Mouse (Mus musculus): Measurements from ENCODE around the gene Pdp2. TPM values are rescaled to one million over a fixed set of nuclear protein-coding genes. Genes with fewer than 3 reads are reported as not detected.
A peak's percentile ranks its signal among the peaks of the same experiment; 100 is the strongest.
"Not testable (repeated sequence)": the region's sequence is repeated elsewhere in the genome, so short reads cannot be mapped to it uniquely, and the experiment has no call there.

Gene Pdp2
- total and polyA plus RNA-seq, 3 experiments, result 4.4 to 22.8 (median 14.2) TPM

- H3K27me3 ChIP-seq (ENCODE audit: insufficient read depth, low read length), result peaks cover 7% of the 10 kb centered on the region; the same call in 1 of the 2 replicates
- H3K4me1 ChIP-seq (ENCODE audit: insufficient read depth, low read depth, low read length), result peaks cover 7% of the 10 kb centered on the region; the same call in 1 of the 2 replicates
- H3K4me3 ChIP-seq (ENCODE audit: low read depth, low read length), result no peak overlapping the region
- H3K36me3 ChIP-seq (replicated peaks), result no peaks in the 10 kb centered on the region
- H3K9me3 ChIP-seq (replicated peaks), result no peaks in the 10 kb centered on the region
- no peak for DNase-seq (ENCODE audit: low spot score)
- ATAC-seq (ENCODE audit: extremely low read depth, insufficient number of reproducible peaks, low FRiP score, poor library complexity, severe bottlenecking), result no peak
- TF ChIP-seq GATA1 (IDR thresholded peaks at IDR 0.05; ENCODE audit: borderline replicate concordance, low read length) (no peak), GATA2 (IDR thresholded peaks at IDR 0.05; ENCODE audit: borderline replicate concordance, low read depth, low read length) (no peak), POLR2AphosphoS5 (IDR thresholded peaks at IDR 0.05; ENCODE audit: insufficient replicate concordance, low read depth, low read length) (no peak), TAL1 (conservative IDR thresholded peaks at IDR 0.05; ENCODE audit: low read depth, low read length) (no peak), CTCF (IDR thresholded peaks at IDR 0.05; ENCODE audit: low read depth, low read length) (no peak)
Measured at GRCm38 (mm10) chr8:104560731-104561130, 30.5 kb upstream of the Pdp2 start.

GRCm38 (mm10) chr8:104564633-104565456 is 26.4 kb upstream of the Pdp2 start:
- peaks cover 3% of the 10 kb centered on the region; the same call in 1 of the 2 replicates for H3K27me3 ChIP-seq (ENCODE audit: insufficient read depth, low read length)
- H3K4me1 ChIP-seq (ENCODE audit: insufficient read depth, low read depth, low read length), result peaks cover 7% of the 10 kb centered on the region; the same call in 1 of the 2 replicates
- TF ChIP-seq GATA1 (IDR thresholded peaks at IDR 0.05; ENCODE audit: borderline replicate concordance, low read length) (no peak), TAL1 (conservative IDR thresholded peaks at IDR 0.05; ENCODE audit: low read depth, low read length) (no peak), CTCF (IDR thresholded peaks at IDR 0.05; ENCODE audit: low read depth, low read length) (peak; percentile 55; the same call in 1 of the 2 replicates), POLR2AphosphoS5 (IDR thresholded peaks at IDR 0.05; ENCODE audit: insufficient replicate concordance, low read depth, low read length) (no peak)
- H3K9me3 ChIP-seq (replicated peaks), result no peaks in the 10 kb centered on the region
- peak; percentile 71 for DNase-seq (ENCODE audit: low spot score)
- H3K36me3 ChIP-seq (replicated peaks), result no peaks in the 10 kb centered on the region
- peak; percentile 84 for ATAC-seq (ENCODE audit: extremely low read depth, insufficient number of reproducible peaks, low FRiP score, poor library complexity, severe bottlenecking)
- H3K4me3 ChIP-seq (ENCODE audit: low read depth, low read length), result no peak overlapping the region; the same call in 1 of the 2 replicates

- ATAC-seq (ENCODE audit: extremely low read depth, insufficient number of reproducible peaks, low FRiP score, poor library complexity, severe bottlenecking) (no peak), DNase-seq (ENCODE audit: low spot score) (no peak)
- no peak for TF ChIP-seq GATA2 (IDR thresholded peaks at IDR 0.05; ENCODE audit: borderline replicate concordance, low read depth, low read length)
- no peak for TF ChIP-seq TAL1 (conservative IDR thresholded peaks at IDR 0.05; ENCODE audit: low read depth, low read length)
- TF ChIP-seq GATA1 (IDR thresholded peaks at IDR 0.05; ENCODE audit: borderline replicate concordance, low read length), result no peak
- no peak for TF ChIP-seq POLR2AphosphoS5 (IDR thresholded peaks at IDR 0.05; ENCODE audit: insufficient replicate concordance, low read depth, low read length)
- H3K4me3 ChIP-seq (ENCODE audit: low read depth, low read length), result no peak overlapping the region
- peaks cover 9% of the 10 kb centered on the region for H3K4me1 ChIP-seq (ENCODE audit: insufficient read depth, low read depth, low read length)
- peaks cover 3% of the 10 kb centered on the region; the same call in 1 of the 2 replicates for H3K27me3 ChIP-seq (ENCODE audit: insufficient read depth, low read length)
- no peaks in the 10 kb centered on the region for H3K9me3 ChIP-seq (replicated peaks)
- H3K36me3 ChIP-seq (replicated peaks), result no peaks in the 10 kb centered on the region
Measured at GRCm38 (mm10) chr8:104565457-104565798, 25.8 kb upstream of the Pdp2 start.

- no peaks in the 10 kb centered on the region for H3K36me3 ChIP-seq (replicated peaks)
- no peak for ATAC-seq (ENCODE audit: extremely low read depth, insufficient number of reproducible peaks, low FRiP score, poor library complexity, severe bottlenecking)
- H3K27me3 ChIP-seq (ENCODE audit: insufficient read depth, low read length), result peaks cover 8% of the 10 kb centered on the region
- no peak for TF ChIP-seq GATA2 (IDR thresholded peaks at IDR 0.05; ENCODE audit: borderline replicate concordance, low read depth, low read length)
- no peak for TF ChIP-seq POLR2AphosphoS5 (IDR thresholded peaks at IDR 0.05; ENCODE audit: insufficient replicate concordance, low read depth, low read length)
- no peak for TF ChIP-seq TAL1 (conservative IDR thresholded peaks at IDR 0.05; ENCODE audit: low read depth, low read length)
- no peak for TF ChIP-seq CTCF (IDR thresholded peaks at IDR 0.05; ENCODE audit: low read depth, low read length)
- TF ChIP-seq GATA1 (IDR thresholded peaks at IDR 0.05; ENCODE audit: borderline replicate concordance, low read length), result no peak
- H3K9me3 ChIP-seq (replicated peaks), result no peaks in the 10 kb centered on the region
- H3K4me3 ChIP-seq (ENCODE audit: low read depth, low read length), result no peak overlapping the region
- DNase-seq (ENCODE audit: low spot score), result no peak
- peaks cover 16% of the 10 kb centered on the region for H3K4me1 ChIP-seq (ENCODE audit: insufficient read depth, low read depth, low read length)
Measured at GRCm38 (mm10) chr8:104569559-104569958, 21.7 kb upstream of the Pdp2 start.

- peaks cover 5% of the 10 kb centered on the region for H3K27me3 ChIP-seq (ENCODE audit: insufficient read depth, low read length)
- ATAC-seq (ENCODE audit: extremely low read depth, insufficient number of reproducible peaks, low FRiP score, poor library complexity, severe bottlenecking) (peak; percentile 82), DNase-seq (ENCODE audit: low spot score) (peak; percentile 67)
Measured at GRCm38 (mm10) chr8:104570436-104571343, 20.6 kb upstream of the Pdp2 start.

GRCm38 (mm10) chr8:104576820-104577219 is 14.4 kb upstream of the Pdp2 start:
- no peaks in the 10 kb centered on the region for H3K4me1 ChIP-seq (ENCODE audit: insufficient read depth, low read depth, low read length)
- no peaks in the 10 kb centered on the region for H3K9me3 ChIP-seq (replicated peaks)
- no peak overlapping the region for H3K4me3 ChIP-seq (ENCODE audit: low read depth, low read length)
- TF ChIP-seq TAL1 (conservative IDR thresholded peaks at IDR 0.05; ENCODE audit: low read depth, low read length), result no peak
- TF ChIP-seq GATA2 (IDR thresholded peaks at IDR 0.05; ENCODE audit: borderline replicate concordance, low read depth, low read length), result no peak
- no peak for TF ChIP-seq GATA1 (IDR thresholded peaks at IDR 0.05; ENCODE audit: borderline replicate concordance, low read length)
- TF ChIP-seq CTCF (IDR thresholded peaks at IDR 0.05; ENCODE audit: low read depth, low read length), result no peak
- no peak for TF ChIP-seq POLR2AphosphoS5 (IDR thresholded peaks at IDR 0.05; ENCODE audit: insufficient replicate concordance, low read depth, low read length)
- no peak for DNase-seq (ENCODE audit: low spot score)
- ATAC-seq (ENCODE audit: extremely low read depth, insufficient number of reproducible peaks, low FRiP score, poor library complexity, severe bottlenecking), result no peak
- peaks cover 4% of the 10 kb centered on the region; the same call in 1 of the 2 replicates for H3K27me3 ChIP-seq (ENCODE audit: insufficient read depth, low read length)
- H3K36me3 ChIP-seq (replicated peaks), result no peaks in the 10 kb centered on the region

More at GRCm38 (mm10) chr8:104570436-104571343, 20.6 kb upstream of the Pdp2 start:
- Histone ChIP-seq H3K9me3 (replicated peaks) (no peaks in the 10 kb centered on the region), H3K4me1 (ENCODE audit: insufficient read depth, low read depth, low read length) (peaks cover 10% of the 10 kb centered on the region), H3K36me3 (replicated peaks) (no peaks in the 10 kb centered on the region), H3K4me3 (ENCODE audit: low read depth, low read length) (peak overlapping the region; percentile 74)
- peak; percentile 86 for TF ChIP-seq CTCF (IDR thresholded peaks at IDR 0.05; ENCODE audit: low read depth, low read length)
- no peak for TF ChIP-seq GATA1 (IDR thresholded peaks at IDR 0.05; ENCODE audit: borderline replicate concordance, low read length)

GRCm38 (mm10) chr8:104577606-104578005 is 13.6 kb upstream of the Pdp2 start:
- H3K9me3 ChIP-seq (replicated peaks); DNase-seq (ENCODE audit: low spot score); H3K4me3 ChIP-seq (ENCODE audit: low read depth, low read length); ATAC-seq (ENCODE audit: extremely low read depth, insufficient number of reproducible peaks, low FRiP score, poor library complexity, severe bottlenecking); H3K27me3 ChIP-seq (ENCODE audit: insufficient read depth, low read length); H3K36me3 ChIP-seq (replicated peaks); H3K4me1 ChIP-seq (ENCODE audit: insufficient read depth, low read depth, low read length): not testable (repeated sequence)
